Mouse (Mus musculus): ENCODE results near the gene Ano2.
A peak's percentile ranks its signal among the peaks of the same experiment; 100 is the strongest.

Gene Ano2

DNA sequence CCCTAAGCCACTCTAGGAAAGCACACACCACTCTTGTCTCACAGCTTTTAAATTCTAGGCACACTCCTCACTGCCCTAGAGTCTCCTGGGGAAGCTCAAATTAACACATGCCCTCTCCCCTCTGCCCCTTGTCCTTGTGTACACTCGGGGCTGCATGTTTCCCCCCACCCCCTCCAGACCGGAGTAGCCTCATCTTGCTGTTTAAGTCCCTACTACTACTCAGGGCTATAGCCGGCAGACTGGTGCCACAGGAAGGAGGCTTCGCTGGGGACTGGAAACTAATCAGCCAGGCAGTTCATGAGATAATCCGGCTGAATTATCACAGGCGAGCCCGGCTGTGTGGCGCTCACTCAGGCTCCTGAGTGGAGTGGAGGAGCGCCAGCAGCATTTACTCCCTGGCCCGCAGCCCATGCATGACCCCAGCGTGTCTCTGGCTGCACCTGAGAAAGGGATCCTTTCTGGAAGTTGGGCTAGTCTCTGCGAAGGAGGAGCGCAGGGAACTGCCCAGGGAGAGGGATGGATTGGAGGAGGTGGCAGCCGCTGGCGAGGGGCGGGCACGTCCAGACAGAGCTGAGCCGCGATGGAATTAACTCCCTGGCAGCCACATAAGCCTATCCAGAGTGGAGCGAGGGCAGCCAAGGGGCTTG lies at the start of gene Ano2:
Gene Ano2 (plus strand): TSS at position 363 of the 647 bp plus-strand sequence.
- DNase-seq (ENCODE audit: low spot score in 2 of 2), result peak in 1 of 2 experiments; percentile 24

DNA sequence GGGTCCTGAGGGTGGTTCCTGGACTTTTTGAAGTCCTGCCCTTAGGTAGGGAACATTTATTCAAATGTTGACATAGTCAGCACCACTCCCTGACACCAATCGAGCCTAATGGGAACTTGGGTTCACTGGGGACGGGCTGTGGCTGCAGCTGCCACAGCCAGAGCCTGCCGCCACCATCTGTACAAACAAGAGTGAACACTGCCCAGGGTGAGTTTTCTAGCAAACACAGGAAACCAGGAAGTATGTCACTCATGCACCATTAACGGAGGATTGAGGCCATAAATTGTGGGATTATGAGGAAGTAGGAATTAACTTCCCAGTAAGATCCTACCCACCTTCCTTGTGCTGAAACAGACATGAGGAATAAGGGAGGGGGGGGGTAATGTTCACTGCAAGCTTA lies 49.7 kb upstream of the Ano2 start:
- DNase-seq (ENCODE audit: low spot score in 2 of 2), result no peak

DNA sequence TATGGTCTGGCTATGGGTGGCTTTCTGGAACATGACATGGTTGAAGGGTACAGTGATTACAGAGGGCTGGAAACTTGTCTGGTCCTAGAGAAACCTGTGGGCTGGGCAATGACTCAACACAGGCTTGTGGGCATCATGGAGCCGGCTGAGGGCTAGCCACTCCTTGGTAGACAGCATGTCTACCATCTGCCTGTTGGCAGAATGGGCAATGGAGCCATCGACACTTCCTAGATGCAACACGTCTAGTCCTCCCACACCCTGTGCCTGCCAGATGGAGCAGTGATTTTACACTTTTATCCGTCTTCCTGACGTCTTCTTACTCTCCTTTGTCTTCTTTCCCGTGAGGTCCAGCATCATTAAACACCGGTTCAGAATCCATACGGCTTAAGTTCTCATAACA lies 49.1 kb upstream of the Ano2 start:
- peak in 1 of 2 experiments; percentile 53 for DNase-seq (ENCODE audit: low spot score in 2 of 2)

DNA sequence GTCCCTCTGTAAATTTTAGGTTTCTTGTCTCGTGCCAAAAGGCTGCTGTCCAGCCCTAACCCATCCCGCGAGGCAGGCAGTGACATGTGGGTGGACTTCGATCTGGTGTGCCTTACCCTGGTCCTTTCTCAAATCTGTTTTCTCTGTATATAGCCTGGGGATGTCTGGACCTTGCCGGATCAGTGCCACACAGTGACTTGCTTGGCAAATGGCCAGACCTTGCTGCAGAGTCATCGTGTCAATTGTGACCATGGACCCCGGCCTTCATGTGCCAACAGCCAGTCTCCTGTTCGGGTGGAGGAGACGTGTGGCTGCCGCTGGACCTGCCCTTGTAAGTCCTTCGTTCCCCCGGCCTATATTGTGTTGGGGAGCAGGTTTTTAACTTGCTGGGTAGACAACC lies 41.3 kb upstream of the Ano2 start:
- DNase-seq (ENCODE audit: low spot score in 2 of 2), result no peak

DNA sequence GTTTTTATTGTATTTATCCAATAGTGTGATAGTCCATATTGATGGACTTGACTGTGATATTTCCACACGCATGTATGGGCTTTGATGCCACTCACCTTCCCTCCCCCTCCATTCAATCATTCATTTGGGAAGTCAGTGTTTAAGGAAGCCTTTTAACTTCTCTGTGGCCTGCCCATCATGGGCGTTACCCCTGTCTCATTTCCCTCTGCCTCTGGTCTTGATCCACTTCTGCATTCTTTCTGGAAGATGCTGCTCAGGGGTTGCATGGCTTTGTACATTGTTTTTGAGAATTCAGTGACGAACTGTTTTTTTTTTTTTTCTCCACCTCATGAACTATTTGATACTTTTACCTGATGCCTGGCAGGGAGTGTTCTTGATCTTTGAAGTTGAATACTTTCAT lies 38.9 kb upstream of the Ano2 start:
- DNase-seq (ENCODE audit: low spot score in 2 of 2), result no peak

DNA sequence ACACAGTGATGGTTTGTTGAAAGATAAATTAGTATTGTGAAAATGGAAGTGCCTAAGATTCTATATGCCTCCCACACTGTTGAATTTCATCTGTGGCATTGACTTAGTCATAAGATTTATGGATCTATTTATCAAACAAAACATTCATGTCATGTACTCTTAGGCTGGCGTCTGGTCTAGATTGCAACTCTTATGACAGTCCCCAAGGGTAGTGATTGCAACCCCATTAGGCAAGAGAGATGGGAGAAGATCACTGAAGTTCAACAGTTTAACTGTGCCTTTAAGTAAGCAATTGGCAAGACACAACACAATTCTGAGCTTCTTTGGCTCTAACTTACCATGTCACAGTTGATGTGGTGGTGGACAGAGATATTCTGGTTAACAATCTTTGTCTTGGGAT lies 36.8 kb upstream of the Ano2 start:
- no peak for DNase-seq (ENCODE audit: low spot score in 2 of 2)

DNA sequence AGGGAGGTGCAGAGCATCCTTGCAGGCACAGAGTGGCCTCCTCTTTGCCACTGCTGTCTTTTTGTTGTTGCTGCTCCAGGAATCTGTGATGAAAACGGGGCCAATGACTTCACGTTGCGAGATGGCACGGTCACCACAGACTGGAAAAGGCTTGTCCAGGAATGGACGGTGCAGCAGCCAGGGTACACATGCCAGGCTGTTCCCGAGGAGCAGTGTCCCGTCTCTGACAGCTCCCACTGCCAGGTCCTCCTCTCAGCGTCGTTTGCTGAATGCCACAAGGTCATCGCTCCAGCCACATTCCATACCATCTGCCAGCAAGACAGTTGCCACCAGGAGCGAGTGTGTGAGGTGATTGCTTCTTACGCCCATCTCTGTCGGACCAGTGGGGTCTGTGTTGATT lies 33.3 kb upstream of the Ano2 start:
- no peak for DNase-seq (ENCODE audit: low spot score in 2 of 2)

DNA sequence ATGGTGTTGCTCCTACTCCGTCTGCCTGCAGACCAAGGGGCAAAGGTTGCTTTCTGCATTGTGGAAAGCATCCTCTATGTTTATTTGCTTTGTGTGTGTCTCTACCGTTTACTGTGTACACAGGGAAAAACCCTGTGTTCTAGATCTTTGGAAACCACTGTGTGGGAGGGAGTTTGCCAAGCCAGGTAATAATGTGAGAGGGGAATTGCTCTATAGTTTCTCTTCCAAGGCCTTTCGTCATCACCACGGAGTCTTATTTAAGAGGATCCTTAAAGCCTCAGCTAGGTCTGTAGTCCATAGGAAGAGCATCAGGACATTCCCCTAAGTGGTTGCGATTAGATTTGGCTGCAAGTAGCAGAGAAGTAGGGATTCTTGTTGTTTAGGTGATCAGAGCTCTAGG lies 32.3 kb upstream of the Ano2 start:
- DNase-seq (ENCODE audit: low spot score in 2 of 2), result no peak

DNA sequence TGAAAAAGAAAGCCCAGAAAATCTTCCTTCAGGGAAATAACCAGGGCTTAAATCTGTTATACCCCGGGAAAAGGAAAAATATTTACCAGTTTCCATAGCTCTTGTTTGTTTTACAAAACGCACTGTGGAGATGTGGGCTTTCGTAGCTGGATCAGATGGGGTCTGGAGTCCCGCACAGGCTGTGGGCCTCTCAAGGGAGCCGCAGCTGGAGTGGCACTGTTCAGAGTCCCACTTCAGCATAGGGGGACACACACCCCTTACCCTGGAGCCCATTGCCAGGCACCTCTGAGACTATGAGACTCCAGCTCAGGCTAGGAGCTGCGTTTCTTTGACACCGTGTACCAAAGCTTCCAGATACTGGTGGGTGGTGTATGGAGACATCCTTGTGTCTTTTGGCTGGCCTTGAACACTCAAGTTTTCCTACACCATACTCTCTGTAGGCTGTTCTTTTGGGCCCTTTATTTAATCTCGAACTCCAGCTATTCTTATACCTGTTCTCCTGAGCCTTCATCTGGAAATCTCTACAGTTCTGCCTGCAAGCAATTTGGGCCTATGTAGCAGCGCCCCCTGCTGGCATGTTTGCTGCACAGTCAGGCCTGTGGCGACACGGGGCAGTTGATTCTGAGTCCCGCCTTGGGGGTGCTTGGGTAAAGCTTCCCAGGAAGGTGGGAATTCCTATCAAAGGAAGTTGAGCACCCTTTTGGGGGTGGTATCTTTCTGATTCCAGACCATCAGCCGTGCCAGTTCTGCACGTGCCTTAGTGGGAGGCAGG lies 28.9 kb upstream of the Ano2 start:
- DNase-seq (ENCODE audit: low spot score in 2 of 2), result peak; percentile 49 to 79

DNA sequence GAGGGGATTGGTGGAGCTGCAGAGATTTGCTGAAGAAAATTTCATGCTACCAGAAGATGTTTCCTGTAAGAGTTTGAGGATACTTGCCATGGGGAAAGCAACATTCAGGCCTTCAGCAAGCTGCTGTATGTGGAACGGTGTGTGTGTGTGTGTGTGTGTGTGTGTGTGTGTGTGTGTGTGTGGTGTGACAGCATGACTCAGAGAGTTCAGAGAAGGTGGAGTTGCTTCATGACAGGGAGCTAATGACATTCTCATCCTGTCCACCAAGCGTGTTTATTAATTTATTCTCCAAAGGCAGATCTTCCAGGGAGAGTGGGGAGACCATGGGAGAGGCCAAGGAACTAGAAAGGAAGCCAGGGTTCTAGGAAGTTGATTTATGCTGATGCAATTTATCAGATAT lies 26.3 kb upstream of the Ano2 start:
- DNase-seq (ENCODE audit: low spot score in 2 of 2), result no peak

DNA sequence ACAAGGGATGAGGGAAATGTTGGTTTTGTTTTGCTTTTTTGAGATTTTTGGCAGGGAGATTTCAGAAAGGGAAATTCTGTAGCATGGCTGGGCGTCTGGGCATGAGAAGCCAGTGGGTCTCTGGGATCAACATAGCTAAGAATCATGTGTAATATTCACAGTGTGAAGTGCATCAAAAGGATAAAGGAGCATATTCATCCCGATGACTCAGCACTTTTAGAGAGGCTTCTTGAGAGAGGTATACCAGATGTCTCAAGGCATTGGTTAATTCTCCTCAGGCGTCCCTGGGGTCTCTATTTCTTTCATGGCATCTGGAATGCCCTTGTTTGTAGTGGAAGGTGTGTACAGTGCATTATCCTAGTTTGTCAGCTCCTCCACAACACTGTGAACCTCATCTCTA lies 18.4 kb upstream of the Ano2 start:
- DNase-seq (ENCODE audit: low spot score in 2 of 2), result no peak

DNA sequence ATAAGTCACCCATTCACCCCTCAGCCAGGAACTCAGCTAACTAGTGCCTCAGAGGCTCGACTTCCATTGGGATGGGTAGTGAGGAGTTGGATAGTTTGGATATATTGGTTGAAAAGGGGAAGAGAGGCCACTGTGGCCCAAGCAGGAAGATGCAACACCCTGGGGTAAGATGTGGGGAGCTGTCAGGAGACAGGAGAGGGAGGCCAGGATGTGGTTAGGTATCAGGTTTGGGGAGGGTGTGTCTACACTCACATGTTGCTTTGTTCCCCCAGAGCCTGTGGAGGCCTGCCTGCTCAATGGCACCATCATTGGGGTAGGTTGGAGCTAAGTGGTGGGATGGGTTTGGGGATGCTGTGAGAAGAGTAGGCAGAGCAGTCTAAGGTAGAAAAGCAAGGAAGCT lies 11.7 kb upstream of the Ano2 start:
- no peak for DNase-seq (ENCODE audit: low spot score in 2 of 2)

DNA sequence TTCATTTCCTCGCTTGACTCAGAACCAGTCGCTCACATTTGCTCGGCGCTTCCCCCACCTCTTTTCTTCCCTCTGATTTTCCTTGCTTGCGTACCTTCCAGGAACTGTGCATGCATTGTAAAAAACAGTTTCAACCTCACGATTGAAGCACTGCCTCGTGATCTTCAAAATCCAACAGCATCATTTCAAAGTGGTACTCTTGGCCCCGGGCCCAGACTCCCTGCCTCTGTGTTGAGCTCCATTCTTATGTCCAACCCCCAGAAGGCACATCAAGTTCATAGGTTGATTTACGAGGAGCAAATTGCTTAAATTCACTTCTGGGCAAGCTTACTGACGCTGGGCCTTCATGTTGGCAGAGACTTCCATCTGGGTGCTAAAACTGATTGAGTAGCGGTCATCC lies 9.6 kb upstream of the Ano2 start:
- DNase-seq (ENCODE audit: low spot score in 2 of 2), result no peak

DNA sequence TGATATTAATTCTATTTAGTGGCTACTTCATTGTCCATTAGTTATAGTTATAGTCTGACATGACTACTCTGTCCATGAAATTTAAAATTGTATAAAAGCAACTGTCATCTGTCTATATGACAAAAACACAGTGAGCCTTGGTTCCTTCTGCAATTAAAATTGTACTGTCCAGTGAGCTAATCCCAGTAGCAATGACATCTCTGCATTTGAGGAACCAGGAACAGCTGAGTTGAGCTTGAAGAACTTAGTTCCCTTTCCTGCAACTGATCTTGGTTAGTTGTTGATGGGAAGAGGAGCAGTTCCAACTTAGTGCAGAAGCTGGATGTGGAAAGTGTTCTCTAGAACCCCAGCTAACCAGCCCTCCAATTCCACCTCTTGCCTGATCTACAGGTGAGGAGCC lies 4.8 kb upstream of the Ano2 start:
- DNase-seq (ENCODE audit: low spot score in 2 of 2), result no peak

DNA sequence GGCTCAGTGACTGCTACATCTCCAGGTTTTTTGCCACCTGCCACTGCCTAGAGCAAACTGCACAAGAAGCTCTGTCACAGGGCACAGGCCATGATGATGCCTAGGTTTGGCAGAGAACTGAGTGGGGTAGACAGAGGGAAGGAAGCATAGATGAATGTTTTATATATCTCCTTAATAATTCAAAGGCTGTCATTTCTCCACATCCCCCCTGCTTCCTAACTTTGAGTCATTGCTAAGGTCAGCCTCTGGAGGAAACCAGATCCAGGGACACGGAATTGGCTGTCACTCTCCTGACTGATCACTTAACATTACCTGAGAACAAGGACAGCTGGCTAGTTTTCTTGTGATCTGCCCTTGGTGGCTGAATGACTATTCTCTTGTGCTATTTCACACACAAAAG lies 2.2 kb upstream of the Ano2 start:
- no peak for DNase-seq (ENCODE audit: low spot score in 2 of 2)

DNA sequence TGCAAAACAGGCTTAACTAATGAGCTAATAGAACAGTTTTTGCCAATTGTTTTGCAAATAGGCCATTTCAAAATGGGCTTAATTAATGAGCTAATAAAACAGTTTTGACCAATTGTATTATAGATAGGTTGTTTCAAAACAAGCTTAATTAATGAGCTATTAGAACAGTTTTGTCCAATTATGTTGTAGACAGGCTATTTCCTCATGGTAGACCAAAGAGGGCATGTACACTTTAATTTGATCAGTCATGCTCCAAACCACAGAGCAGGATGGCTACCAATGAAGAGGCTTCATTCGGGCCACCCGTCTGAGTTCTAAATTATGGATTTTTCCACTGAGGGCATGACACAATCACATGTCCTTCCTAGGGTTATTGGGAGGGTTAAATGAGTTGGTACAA lies 10.9 kb downstream of the Ano2 start:
- no peak for DNase-seq (ENCODE audit: low spot score in 2 of 2)

DNA sequence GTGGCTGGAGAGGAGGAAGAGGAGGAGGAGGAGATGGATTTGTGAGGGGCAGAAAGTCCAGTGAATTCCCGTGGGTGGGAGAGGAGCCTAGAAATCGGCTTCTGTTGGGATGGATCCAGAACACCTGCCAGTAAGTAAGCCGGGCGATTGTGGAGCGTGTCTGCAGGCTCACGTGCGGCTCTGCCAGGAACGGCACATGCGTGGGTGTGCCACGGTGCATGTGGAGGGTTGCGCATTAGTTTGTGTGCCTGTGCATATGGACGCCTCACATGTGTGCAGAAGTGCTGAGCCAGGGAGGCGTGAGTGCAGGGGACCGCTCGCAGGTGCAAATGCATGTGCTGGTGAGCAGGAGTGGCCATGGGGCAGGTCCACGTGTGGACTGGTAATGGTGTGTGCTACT lies 21.0 kb downstream of the Ano2 start:
- peak; percentile 58 to 70 for DNase-seq (ENCODE audit: low spot score in 2 of 2)

DNA sequence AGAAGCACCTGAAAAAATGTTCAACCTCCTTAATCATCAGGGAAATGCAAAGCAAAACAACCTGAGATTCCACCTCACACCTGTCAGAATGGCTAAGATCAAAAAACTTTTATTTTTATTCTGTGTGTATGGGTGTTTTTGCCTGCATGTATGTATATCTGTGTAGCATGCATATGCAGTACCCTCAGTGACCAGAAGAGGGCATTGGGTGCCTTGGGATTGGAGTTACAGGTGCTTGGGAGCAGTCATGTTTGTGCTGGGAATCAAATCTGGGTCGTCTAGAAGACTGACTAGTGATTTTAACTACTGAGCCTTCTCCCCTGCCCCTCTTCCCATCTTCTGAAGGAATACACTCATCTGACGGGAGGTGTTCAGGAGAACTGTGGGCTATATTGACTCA lies 36.2 kb downstream of the Ano2 start:
- no peak for DNase-seq (ENCODE audit: low spot score in 2 of 2)

DNA sequence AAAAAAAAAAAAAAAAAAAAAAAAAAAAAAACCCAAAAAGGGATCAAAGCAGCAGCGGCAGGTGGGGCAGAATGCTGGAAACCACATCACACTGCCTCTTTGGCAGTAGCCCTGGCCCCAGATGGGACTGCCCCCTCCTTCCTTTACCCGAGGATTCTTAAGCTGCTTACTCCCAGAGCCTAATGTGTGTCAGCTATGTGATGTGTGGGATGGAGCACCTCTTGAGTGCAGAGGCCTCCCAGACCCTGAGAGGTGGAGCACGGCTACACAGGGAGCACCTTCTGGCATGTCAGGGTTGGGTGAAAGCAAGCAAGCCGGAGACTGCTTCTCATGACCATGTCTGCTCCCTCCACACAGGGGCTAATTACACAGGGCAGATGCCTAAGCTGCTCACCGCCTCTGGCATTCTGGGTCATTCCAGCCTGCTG lies 37.3 kb downstream of the Ano2 start:
- no peak for DNase-seq (ENCODE audit: low spot score in 2 of 2)

DNA sequence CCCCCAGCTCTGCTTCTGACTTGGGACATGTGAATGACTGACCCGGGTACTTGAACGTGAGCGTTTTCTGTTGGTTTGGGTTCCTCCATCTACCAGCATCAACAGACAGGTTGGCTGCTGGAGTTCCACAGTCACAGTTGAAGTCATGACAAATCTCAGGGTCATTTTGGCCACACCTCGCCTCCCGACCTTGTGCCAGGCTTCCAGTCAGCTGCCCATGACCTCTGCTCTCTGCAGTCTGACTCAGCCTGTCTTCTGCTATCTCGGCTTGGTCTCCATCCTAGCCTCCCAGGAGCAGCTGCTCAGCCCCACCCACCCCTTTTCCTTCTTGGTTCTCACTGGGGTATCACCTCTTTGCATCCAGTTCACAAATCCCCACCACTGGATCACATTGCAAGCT lies 39.3 kb downstream of the Ano2 start:
- DNase-seq (ENCODE audit: low spot score in 2 of 2), result peak in 1 of 2 experiments; percentile 9

DNA sequence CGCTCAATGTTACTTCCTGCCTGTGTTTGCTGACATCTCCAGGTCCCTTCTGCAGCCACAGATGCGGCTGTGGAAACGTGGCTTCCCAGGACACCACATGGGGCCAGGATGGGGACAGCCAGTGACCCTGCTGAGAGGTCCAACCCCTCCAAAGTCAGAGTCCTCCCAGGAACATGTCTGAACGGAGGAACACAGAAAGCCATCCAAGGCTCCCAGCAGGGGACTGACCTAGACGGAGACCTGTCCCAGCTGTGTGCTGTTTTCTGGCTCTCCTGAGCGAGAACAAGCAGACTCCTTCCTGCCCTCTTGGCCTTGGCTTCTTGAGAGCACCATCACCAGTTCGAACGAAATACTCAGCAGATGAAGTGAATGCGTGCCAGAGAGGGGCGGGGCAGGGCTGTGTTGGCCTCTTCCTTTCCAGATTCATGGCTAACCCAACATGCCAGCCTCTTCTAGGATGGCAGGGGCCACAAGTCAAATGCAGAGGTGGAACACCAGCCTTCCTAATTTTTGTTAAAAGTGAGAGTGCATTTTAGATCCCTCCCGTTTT lies 39.8 kb downstream of the Ano2 start:
- DNase-seq (ENCODE audit: low spot score in 2 of 2), result no peak

DNA sequence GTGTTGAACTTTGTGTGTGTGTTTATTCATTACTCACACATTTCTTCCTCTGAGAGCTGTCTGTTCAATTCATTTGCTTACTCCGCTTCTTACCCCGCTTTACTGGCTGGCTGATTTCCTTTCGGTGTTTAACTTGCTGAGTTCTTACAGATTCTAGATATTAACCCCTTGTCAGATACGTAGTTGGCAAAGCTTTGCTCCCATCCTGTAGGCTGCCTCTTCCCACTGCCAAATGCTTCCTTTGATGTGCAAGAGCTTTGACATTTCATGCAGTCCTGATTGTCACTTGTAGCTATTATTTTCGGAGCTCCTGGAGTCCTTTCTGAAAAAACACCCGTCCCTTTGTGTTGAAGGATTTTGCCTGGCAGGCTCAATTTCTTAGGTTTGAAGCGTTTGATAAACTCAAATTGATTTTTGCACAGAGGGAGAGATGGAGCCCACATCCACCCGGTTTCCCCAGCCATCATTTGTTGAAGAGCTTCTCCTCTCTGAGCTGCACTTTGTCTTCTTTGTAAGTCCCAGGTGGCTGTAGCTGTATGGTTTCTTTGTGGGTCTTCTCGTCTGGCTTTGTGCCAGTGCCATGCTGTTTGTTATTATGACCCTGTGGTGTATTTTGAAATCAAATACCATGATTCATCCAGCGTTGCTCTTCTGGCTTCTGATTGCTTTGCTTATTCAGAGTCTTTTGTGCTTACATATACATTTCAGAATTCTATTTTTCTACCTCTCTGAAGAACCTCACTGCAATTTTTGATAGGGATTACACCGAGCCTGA lies 47.5 kb downstream of the Ano2 start:
- DNase-seq (ENCODE audit: low spot score in 2 of 2), result peak; percentile 27 to 43

All from right cerebral cortex, postnatal 10 days (tissue).